Mouse (Mus musculus) kidney, postnatal 10 days (tissue): ENCODE measurements around the gene Lcor.

Experiments used
- DNase-seq: peaks from one replicate; pipeline ENCODE4 v3.0.0; 2021; ENCODE audit warnings: mixed read lengths

The Lcor gene

GRCm38 (mm10) chr19:41573700-41574099, 91.3 kb downstream of the Lcor start:
- DNase-seq = no peak

GRCm38 (mm10) chr19:41577576-41577975, 95.1 kb downstream of the Lcor start:
- DNase-seq = no peak

GRCm38 (mm10) chr19:41579311-41579920, 97.0 kb downstream of the Lcor start:
- DNase-seq = peak; percentile 63

- no peak for DNase-seq
Measured at GRCm38 (mm10) chr19:41581706-41582420, 99.4 kb downstream of the Lcor start, which contains the start of gene Gm340. Gene Gm340, plus strand, starts transcription at chr19:41582370.

- DNase-seq = no peak
Measured at GRCm38 (mm10) chr19:41582918-41583514, 100.6 kb downstream of the Lcor start.

GRCm38 (mm10) chr19:41586752-41587151, 104.3 kb downstream of the Lcor start:
- no peak for DNase-seq

GRCm38 (mm10) chr19:41587431-41588222, 105.2 kb downstream of the Lcor start:
- no peak for DNase-seq

- no peak for DNase-seq
Measured at GRCm38 (mm10) chr19:41589026-41589425, 106.6 kb downstream of the Lcor start.

- DNase-seq = no peak
Measured at GRCm38 (mm10) chr19:41589681-41590080, 107.2 kb downstream of the Lcor start.

- no peak for DNase-seq
Measured at GRCm38 (mm10) chr19:41591808-41592207, 109.4 kb downstream of the Lcor start.

- peak; percentile 45 for DNase-seq
Measured at GRCm38 (mm10) chr19:41597170-41597894, 114.9 kb downstream of the Lcor start.

GRCm38 (mm10) chr19:41600647-41601046, 118.2 kb downstream of the Lcor start:
- no peak for DNase-seq

- DNase-seq = no peak
Measured at GRCm38 (mm10) chr19:41606208-41606987, 124.0 kb downstream of the Lcor start.

GRCm38 (mm10) chr19:41611683-41612082, 129.2 kb downstream of the Lcor start:
- DNase-seq = no peak
